Mouse (Mus musculus) ES-Bruce4 (cell line): ENCODE results near the gene Hpd. TPM values are rescaled to one million over a fixed set of nuclear protein-coding genes. Genes with fewer than 3 reads are reported as not detected.

Experiments
- H3K27ac ChIP-seq: 2 replicates; pipeline ENCODE4 v1.5.1; 2012; ENCODE audit warnings: low read length, inconsistent platforms; ENCODE audit not compliant: insufficient read depth
- H3K27me3 ChIP-seq: 2 replicates; pipeline ENCODE4 v1.6.1; 2012; ENCODE audit warnings: mild to moderate bottlenecking, low read length, inconsistent platforms; ENCODE audit not compliant: control insufficient read depth, poor library complexity, insufficient read depth, severe bottlenecking
- H3K36me3 ChIP-seq: 2 replicates; pipeline ENCODE4 v1.6.1; 2012; ENCODE audit warnings: inconsistent platforms, mild to moderate bottlenecking, low read length, moderate library complexity; ENCODE audit not compliant: control insufficient read depth, poor library complexity, insufficient read depth, severe bottlenecking
- H3K4me1 ChIP-seq: one replicate; pipeline ENCODE4 v1.8.1; 2011; ENCODE audit warnings: low read length; ENCODE audit not compliant: control insufficient read depth, insufficient read depth
- H3K4me3 ChIP-seq: 2 replicates; pipeline ENCODE4 v1.5.1; 2011; ENCODE audit warnings: low read depth, mild to moderate bottlenecking, low read length
- H3K9ac ChIP-seq: 2 replicates; pipeline ENCODE4 v1.6.1; 2012; ENCODE audit warnings: low read depth, mild to moderate bottlenecking, inconsistent platforms; ENCODE audit not compliant: poor library complexity, severe bottlenecking
- H3K9me3 ChIP-seq: replicated peaks from 2 replicates; pipeline ENCODE4 v1.6.1; 2012; ENCODE audit warnings: mild to moderate bottlenecking, low read length, inconsistent platforms; ENCODE audit not compliant: control insufficient read depth, poor library complexity, insufficient read depth, severe bottlenecking
- CTCF ChIP-seq: IDR thresholded peaks from one replicate; pipeline ENCODE4 v1.8.1; 2011; ENCODE audit warnings: low read depth, low read length
- EP300 ChIP-seq: IDR thresholded peaks from 2 replicates; pipeline ENCODE4 v1.6.1; 2011; ENCODE audit warnings: low read depth, low read length; ENCODE audit not compliant: insufficient read depth
- POLR2A ChIP-seq: IDR thresholded peaks from one replicate; pipeline ENCODE4 v1.8.1; 2011; ENCODE audit warnings: low read length; ENCODE audit not compliant: insufficient read depth
- polyA plus RNA-seq: library from polyadenylated mRNA; stranded (reverse); fragments of >200 nt; gene quantifications from 2 replicates; pipeline ENCODE4 v1.2.4, GENCODE M21; 2011; ENCODE audit warnings: low read depth; ENCODE audit not compliant: missing spikeins, insufficient read depth, insufficient read length

Hpd gene
- not detected in 2 replicates for polyA plus RNA-seq

- H3K9me3 ChIP-seq: no peaks in the 10 kb centered on the region
- TF ChIP-seq EP300 (no peak), CTCF (no peak), POLR2A (no peak)
- H3K27me3 ChIP-seq: no peaks in the 10 kb centered on the region
- H3K4me1 ChIP-seq: no peaks in the 10 kb centered on the region
- H3K36me3 ChIP-seq: no peaks in the 10 kb centered on the region
- no peak within 1 kb of the TSS for H3K9ac ChIP-seq
- no peak within 1 kb of the TSS for H3K4me3 ChIP-seq
- no peak within 1 kb of the TSS for H3K27ac ChIP-seq
These were observed at the start of gene Hpd for GRCm38 (mm10) chr5:123182651-123183050. Gene Hpd, minus strand, starts transcription at chr5:123182727.

DNA sequence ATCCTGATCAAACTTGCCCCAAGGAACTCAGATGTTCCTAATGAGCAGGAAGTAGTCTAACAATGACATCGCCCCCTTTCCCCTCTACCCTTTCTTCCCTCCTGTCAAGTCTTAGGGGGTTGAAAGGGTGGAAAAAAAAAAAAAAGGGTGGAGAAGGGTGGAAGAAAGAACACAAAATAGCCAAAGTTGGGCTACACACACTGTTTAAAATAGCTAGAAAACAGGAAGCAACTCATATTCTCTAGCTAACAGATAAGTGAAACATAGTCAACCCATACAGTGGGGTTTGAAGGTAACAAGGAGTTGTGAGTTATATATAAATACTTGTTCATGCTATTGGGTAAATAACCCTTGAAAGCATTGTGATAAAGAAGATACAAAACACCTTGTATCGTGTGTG, 49.7 kb upstream of the Hpd start:
- TF ChIP-seq EP300: no peak
- TF ChIP-seq CTCF: no peak
- TF ChIP-seq POLR2A: no peak
- H3K27ac ChIP-seq: no peak overlapping the region
- no peaks in the 10 kb centered on the region for H3K36me3 ChIP-seq
- H3K4me3 ChIP-seq: no peak overlapping the region
- H3K4me1 ChIP-seq: no peaks in the 10 kb centered on the region
- no peaks in the 10 kb centered on the region; the same call in 1 of the 2 replicates for H3K27me3 ChIP-seq
- no peaks in the 10 kb centered on the region for H3K9me3 ChIP-seq
- H3K9ac ChIP-seq: no peak overlapping the region

- no peak overlapping the region for H3K4me3 ChIP-seq
These were observed 46.8 kb upstream of the Hpd start for GRCm38 (mm10) chr5:123229296-123229695.

DNA sequence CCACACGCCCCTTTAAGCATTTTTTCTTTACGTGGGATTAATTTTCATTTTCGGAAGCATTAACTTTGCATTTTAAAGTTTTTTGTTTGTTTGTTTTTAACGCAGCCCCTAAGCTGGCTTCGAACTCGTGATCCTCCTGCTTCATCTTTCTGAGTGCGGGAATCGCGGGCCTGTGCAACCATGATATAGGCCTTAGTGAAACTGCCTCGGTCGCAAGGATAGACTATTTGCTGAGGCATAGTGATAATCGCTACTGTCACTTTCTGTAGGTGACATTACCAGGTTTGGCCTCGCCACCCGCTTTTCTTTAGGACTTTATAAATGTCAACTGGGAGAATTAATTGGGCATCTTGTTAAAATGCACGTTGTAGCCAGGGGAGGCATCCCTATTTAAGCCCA, 46.0 kb upstream of the Hpd start:
- Histone ChIP-seq H3K9ac (peak overlapping the region; percentile 79), H3K4me1 (no peaks in the 10 kb centered on the region), H3K27ac (no peak overlapping the region), H3K36me3 (no peaks in the 10 kb centered on the region), H3K9me3 (no peaks in the 10 kb centered on the region), H3K27me3 (no peaks in the 10 kb centered on the region; the same call in 1 of the 2 replicates), H3K4me3 (peak overlapping the region; percentile 94)
- TF ChIP-seq POLR2A: no peak
- TF ChIP-seq CTCF: no peak
- TF ChIP-seq EP300: no peak

More at GRCm38 (mm10) chr5:123229296-123229695, 46.8 kb upstream of the Hpd start:
- H3K9ac ChIP-seq: no peak overlapping the region
- no peaks in the 10 kb centered on the region for H3K36me3 ChIP-seq
- TF ChIP-seq POLR2A (no peak), EP300 (no peak), CTCF (no peak)
- no peak overlapping the region for H3K27ac ChIP-seq
- no peaks in the 10 kb centered on the region for H3K4me1 ChIP-seq
- H3K9me3 ChIP-seq: no peaks in the 10 kb centered on the region
- no peaks in the 10 kb centered on the region; the same call in 1 of the 2 replicates for H3K27me3 ChIP-seq

DNA sequence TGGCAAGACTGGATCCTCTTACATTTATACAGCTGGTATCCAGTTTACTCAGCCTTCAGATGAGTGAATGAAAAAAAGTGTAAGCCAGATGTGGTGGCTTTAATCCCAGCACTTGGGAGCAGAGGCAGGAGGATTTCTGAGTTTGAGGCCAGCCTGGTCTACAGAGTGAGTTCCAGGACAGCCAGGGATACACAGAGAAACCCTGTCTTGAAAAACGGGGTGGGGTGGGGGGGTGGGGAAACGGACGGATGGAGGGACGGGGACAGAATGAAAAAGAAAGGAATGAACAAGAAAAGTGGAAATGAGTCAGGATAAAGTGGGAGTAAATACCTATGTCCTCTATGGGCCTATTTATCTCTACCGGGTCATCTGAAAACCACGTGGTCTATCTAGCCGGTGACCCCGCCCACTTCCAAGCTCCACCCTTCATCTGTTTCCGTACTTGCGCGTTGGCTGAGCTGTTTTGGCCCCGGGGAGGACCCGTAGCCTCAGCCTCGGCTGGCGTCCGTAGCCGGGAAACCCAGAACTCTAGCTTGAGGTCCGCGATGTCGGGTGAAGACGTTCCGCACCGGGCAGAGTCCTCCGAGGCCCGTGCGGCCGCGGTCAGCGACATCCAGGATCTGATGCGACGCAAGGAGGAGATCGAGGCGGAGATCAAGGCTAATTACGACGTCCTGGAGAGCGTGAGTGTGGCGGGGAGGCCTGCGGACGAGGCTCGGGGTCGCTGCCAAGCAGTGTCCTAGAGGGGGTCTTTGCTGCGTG, 45.4 kb upstream of the Hpd start:
- H3K36me3 ChIP-seq: no peaks in the 10 kb centered on the region
- H3K27ac ChIP-seq: no peak overlapping the region
- peak overlapping the region; percentile 79 for H3K9ac ChIP-seq
- no peak for TF ChIP-seq CTCF
- TF ChIP-seq EP300: 0 out of 2 replicates have a peak, but pooled peaks have one; percentile 55
- TF ChIP-seq POLR2A: peak; percentile 4
- no peaks in the 10 kb centered on the region for H3K9me3 ChIP-seq
- no peaks in the 10 kb centered on the region for H3K4me1 ChIP-seq
- peak overlapping the region; percentile 94 for H3K4me3 ChIP-seq
- H3K27me3 ChIP-seq: no peaks in the 10 kb centered on the region; the same call in 1 of the 2 replicates

DNA sequence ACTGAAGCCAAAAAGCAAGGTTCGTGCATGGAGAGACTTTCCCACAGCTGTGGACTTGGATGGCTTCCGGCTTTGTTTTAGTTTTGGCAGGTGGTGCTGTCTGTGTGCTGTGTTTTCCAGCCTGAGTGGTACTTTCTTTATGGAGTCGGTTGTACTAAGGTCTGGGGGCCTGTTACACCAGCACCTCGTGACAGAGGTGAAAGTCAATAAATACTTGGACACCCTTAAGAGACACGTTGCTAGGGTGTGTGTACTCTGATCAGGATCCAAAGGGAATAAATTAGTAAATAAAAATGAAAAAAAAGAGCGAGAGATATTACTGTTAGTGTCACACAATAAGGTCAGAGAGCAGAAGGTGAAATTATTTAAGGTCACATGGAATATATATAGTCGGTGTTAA, 44.3 kb upstream of the Hpd start:
- H3K4me1 ChIP-seq: no peaks in the 10 kb centered on the region
- H3K4me3 ChIP-seq: no peak overlapping the region
- TF ChIP-seq EP300 (no peak), CTCF (no peak), POLR2A (no peak)
- H3K27me3 ChIP-seq: no peaks in the 10 kb centered on the region; the same call in 1 of the 2 replicates
- H3K9me3 ChIP-seq: no peaks in the 10 kb centered on the region
- H3K27ac ChIP-seq: no peak overlapping the region
- no peak overlapping the region for H3K9ac ChIP-seq
- no peaks in the 10 kb centered on the region for H3K36me3 ChIP-seq
